ENCODE assay signal across 8 mouse cellular contexts in genomic region chr9:80332153-80332552, GRCm38 (mm10).
DNase-seq lines count a peak whose midpoint lies in the region; ATAC-seq and TF ChIP-seq lines count a peak whose summit lies in the region.

No protein-coding gene starts in this region.

- no peaks in the 10 kb centered on the region for H3K36me3 ChIP-seq in heart, embryonic 10.5 days
- H3K36me3 ChIP-seq in limb, embryonic 13.5 days, result no peaks in the 10 kb centered on the region
- H3K36me3 ChIP-seq in midbrain, postnatal 0 days (ENCODE audit: insufficient read depth, low read length), result no peaks in the 10 kb centered on the region

- ATAC-seq in limb, embryonic 13.5 days (ENCODE audit: low FRiP score, low read depth), result peak; percentile 85; the same call in 1 of the 2 replicates
- ATAC-seq in midbrain, postnatal 0 days (ENCODE audit: low FRiP score), result peak; percentile 60

- H3K9me3 ChIP-seq in heart, embryonic 10.5 days, result no peaks in the 10 kb centered on the region
- no peaks in the 10 kb centered on the region for H3K9me3 ChIP-seq in limb, embryonic 13.5 days
- H3K9me3 ChIP-seq in midbrain, postnatal 0 days (ENCODE audit: low read length), result no peaks in the 10 kb centered on the region

- H3K27me3 ChIP-seq in heart, embryonic 10.5 days (ENCODE audit: insufficient read depth, poor library complexity, severe bottlenecking), result no peaks in the 10 kb centered on the region
- 0 out of 2 replicates have a peak, but pooled peaks cover 2% of the 10 kb centered on the region for H3K27me3 ChIP-seq in limb, embryonic 13.5 days
- no peaks in the 10 kb centered on the region for H3K27me3 ChIP-seq in midbrain, postnatal 0 days (ENCODE audit: insufficient read depth, low read length)

- peak overlapping the region; percentile 37 for H3K4me3 ChIP-seq in cortical plate, adult 2 months (ENCODE audit: insufficient read depth, low read length)
- H3K4me3 ChIP-seq in heart, embryonic 10.5 days, result peak overlapping the region; percentile 53
- peak overlapping the region; percentile 21; the same call in 1 of the 2 replicates for H3K4me3 ChIP-seq in limb, embryonic 13.5 days
- peak overlapping the region; percentile 17; the same call in 1 of the 2 replicates for H3K4me3 ChIP-seq in midbrain, postnatal 0 days (ENCODE audit: low read depth, low read length)

- 24% methylated on average over 14 of the region's 14 CpGs for WGBS in heart, embryonic 10.5 days
- WGBS in limb, embryonic 13.5 days, result 19% methylated on average over 14 of the region's 14 CpGs
- 19% methylated on average over 14 of the region's 14 CpGs for WGBS in midbrain, postnatal 0 days

- no peak overlapping the region for H3K9ac ChIP-seq in limb, embryonic 13.5 days
- H3K9ac ChIP-seq in midbrain, postnatal 0 days (replicated peaks; ENCODE audit: low read length, poor library complexity, severe bottlenecking), result peak overlapping the region; percentile 44

- TF ChIP-seq CTCF in cortical plate, adult 2 months (IDR thresholded peaks at IDR 0.05; ENCODE audit: extremely low read depth, insufficient read depth, low read length), result peak; percentile 42; the same call in 1 of the 2 replicates
- peak; percentile 81 for TF ChIP-seq CTCF in midbrain, postnatal 0 days (IDR thresholded peaks at IDR 0.05)

- peak overlapping the region; percentile 62 for H3K4me2 ChIP-seq in limb, embryonic 13.5 days (replicated peaks)
- peak overlapping the region; percentile 58 for H3K4me2 ChIP-seq in midbrain, postnatal 0 days (ENCODE audit: low read depth, low read length, poor library complexity, severe bottlenecking)

- DNase-seq in urinary bladder, postnatal 14 days (ENCODE audit: low spot score), result peak; percentile 10
- no peak for DNase-seq in urinary bladder, adult 2 months (ENCODE audit: low spot score)
- peak; percentile 78 for DNase-seq in heart, embryonic 10.5 days (ENCODE audit: low spot score)
- peak; percentile 45 for DNase-seq in kidney, adult 9 months
- DNase-seq in midbrain, postnatal 0 days (ENCODE audit: low spot score), result peak; percentile 90
- peak; percentile 50 for DNase-seq in thymus, postnatal 14 days

- H3K4me1 ChIP-seq in cortical plate, adult 2 months (ENCODE audit: control insufficient read depth, insufficient read depth, low read length), result peaks cover 1% of the 10 kb centered on the region; the same call in 1 of the 2 replicates
- peaks cover 5% of the 10 kb centered on the region; the same call in 1 of the 2 replicates for H3K4me1 ChIP-seq in heart, embryonic 10.5 days
- H3K4me1 ChIP-seq in limb, embryonic 13.5 days, result peaks cover 9% of the 10 kb centered on the region
- no peaks in the 10 kb centered on the region for H3K4me1 ChIP-seq in midbrain, postnatal 0 days (ENCODE audit: insufficient read depth, low read length)

- no peak for TF ChIP-seq POLR2A in cortical plate, adult 2 months (IDR thresholded peaks at IDR 0.05; ENCODE audit: extremely low read depth, insufficient read depth, low read length)

- H3K27ac ChIP-seq in cortical plate, adult 2 months (ENCODE audit: insufficient read depth, low read length), result no peak overlapping the region
- no peak overlapping the region for H3K27ac ChIP-seq in heart, embryonic 10.5 days
- H3K27ac ChIP-seq in limb, embryonic 13.5 days, result no peak overlapping the region
- no peak overlapping the region for H3K27ac ChIP-seq in midbrain, postnatal 0 days (ENCODE audit: low read depth, low read length)
